Mouse (Mus musculus): Measurements from ENCODE around the gene Klk1b27.

GRCm38 (mm10) chr7:44096111-44096510 is 44.0 kb downstream of the Klk1b27 start:
- TF ChIP-seq POLR2A (IDR thresholded peaks at IDR 0.05; ENCODE audit: low read depth, low read length) (no peak), CTCF (IDR thresholded peaks at IDR 0.05; ENCODE audit: extremely low read depth, insufficient read depth, insufficient read length, insufficient replicate concordance) (no peak)
